In the genomic region with DNA sequence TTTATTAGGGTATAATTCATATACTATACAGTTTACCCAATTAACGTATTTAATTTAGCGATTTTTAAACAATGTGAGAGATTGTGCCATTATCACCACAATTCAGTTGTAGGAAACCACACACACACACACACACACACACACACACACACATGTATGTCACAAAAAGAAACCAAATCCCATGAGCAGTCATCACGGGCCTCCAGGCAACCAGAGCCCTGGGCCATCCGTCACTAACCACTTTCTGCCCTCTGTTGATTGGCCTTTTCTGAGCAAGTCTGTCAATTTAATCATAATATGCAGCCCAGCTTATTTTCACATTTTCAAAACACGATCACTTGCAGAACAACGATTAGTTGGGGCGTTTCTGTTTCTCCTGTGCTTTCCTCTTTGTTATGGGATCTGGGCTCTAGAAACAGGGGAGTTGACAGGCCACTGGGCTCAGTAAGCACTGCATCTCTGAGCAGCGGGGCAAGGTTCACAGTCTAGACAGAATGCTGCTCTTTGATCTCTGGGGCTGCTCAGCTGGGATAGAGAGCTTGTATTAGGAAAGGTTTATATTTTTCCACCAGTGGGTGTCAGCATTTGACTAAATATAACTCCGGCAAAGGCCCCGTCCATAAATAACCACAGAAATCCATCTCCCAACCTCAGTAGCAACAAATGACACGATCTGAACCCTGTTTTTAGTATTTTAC, we compare ENCODE assay signal across 8 mouse cellular contexts. TPM values are rescaled to one million over a fixed set of nuclear protein-coding genes. Genes with fewer than 3 reads are reported as not detected.
A peak's percentile ranks its signal among the peaks of the same experiment; 100 is the strongest.
DNase-seq lines count a peak whose midpoint lies in the region; ATAC-seq and TF ChIP-seq lines count a peak whose summit lies in the region.

No protein-coding gene starts in this region.

- H3K27me3 ChIP-seq in heart, embryonic 16.5 days (ENCODE audit: control insufficient read depth, insufficient read depth, low read length): no peaks in the 10 kb centered on the region

- no peaks in the 10 kb centered on the region for H3K9me3 ChIP-seq in heart, embryonic 16.5 days (replicated peaks; ENCODE audit: control insufficient read depth, low read length)

- DNase-seq in layer of hippocampus, adult 11-12 months (ENCODE audit: low spot score): peak; percentile 66
- no peak for DNase-seq in layer of hippocampus, postnatal 10 days (ENCODE audit: low spot score in 2 of 2)
- DNase-seq in brain, embryonic 14.5 days (ENCODE audit: low read depth): peak; percentile 88
- DNase-seq in kidney, postnatal 10 days: peak; percentile 67
- peak; percentile 67 for DNase-seq in yolk sac, embryonic 10.5 days (ENCODE audit: low spot score)
- no peak for DNase-seq in right cerebral cortex, postnatal 4 days

- H3K4me3 ChIP-seq in heart, embryonic 16.5 days (ENCODE audit: low read length): no peak overlapping the region

- ATAC-seq in heart, embryonic 16.5 days (replicated peaks; ENCODE audit: extremely low read depth, insufficient read depth, low FRiP score): peak; percentile 45; the same call in 1 of the 2 replicates
- peak; percentile 74 for ATAC-seq in megakaryocyte progenitor cell, adult 5-6 weeks (replicated peaks; ENCODE audit: poor library complexity)

- H3K4me1 ChIP-seq in heart, embryonic 16.5 days (ENCODE audit: control insufficient read depth, insufficient read depth, low read length): 0 out of 2 replicates have a peak, but pooled peaks cover 2% of the 10 kb centered on the region

- H3K36me3 ChIP-seq in heart, embryonic 16.5 days (ENCODE audit: control insufficient read depth, insufficient read depth): no peaks in the 10 kb centered on the region

- H3K27ac ChIP-seq in heart, embryonic 16.5 days (ENCODE audit: low read length): no peak overlapping the region

- H3K9ac ChIP-seq in heart, embryonic 16.5 days (ENCODE audit: low read length): no peak overlapping the region

- TF ChIP-seq POLR2A in brain, embryonic 14.5 days (IDR thresholded peaks at IDR 0.05; ENCODE audit: borderline replicate concordance, extremely low read depth, insufficient read depth, insufficient read length, poor library complexity, severe bottlenecking): no peak

- TF ChIP-seq CTCF in brain, embryonic 14.5 days (IDR thresholded peaks at IDR 0.05; ENCODE audit: borderline replicate concordance, extremely low read depth, insufficient read depth, insufficient read length): peak; percentile 46; the same call in 1 of the 2 replicates

- no peak overlapping the region for H3K4me2 ChIP-seq in heart, embryonic 16.5 days (ENCODE audit: low read depth, low read length)

- WGBS in heart, embryonic 16.5 days: 41% methylated on average over 11 of the region's 11 CpGs

RNA-seq across cellular contexts. Expression of a gene that starts 21.7 kb away (rescaled TPM):
- total RNA-seq in layer of hippocampus, postnatal 10 days (2021): 10 to 100 TPM; 78.8 to 84.6 TPM
- polyA plus RNA-seq in brain, embryonic 14.5 days (2012; rRNA removed): 18.5 and 19.5 TPM in 2 replicates
- polyA plus RNA-seq in heart, embryonic 16.5 days (2015; fragmentation: Nextera tagmentation; extraction: Ambion mirVana): 8.7 and 10.0 TPM in 2 replicates
- total RNA-seq in megakaryocyte progenitor cell, adult 5-6 weeks (2015): 157 TPM in 2 replicates
- total RNA-seq in megakaryocyte progenitor cell, adult 5-6 weeks (2017): 32.4 and 33.8 TPM in 2 replicates

Comparison
In these comparisons a context has a peak if more than half of its experiments do, and no peak if none do; other contexts are left out.
1. DNase-seq: peak in layer of hippocampus, adult 11-12 months (single experiment), brain, embryonic 14.5 days (single experiment), kidney, postnatal 10 days (single experiment) and yolk sac, embryonic 10.5 days (single experiment); none in layer of hippocampus, postnatal 10 days (0 of 2) and right cerebral cortex, postnatal 4 days (single experiment).